Mouse (Mus musculus): ENCODE measurements around the gene Lap3.

Lap3 gene

GRCm38 (mm10) chr5:45493191-45494092 lies at the start of gene Lap3:
TSS of gene Lap3 (plus strand) at chr5:45493374.
- DNase-seq (ENCODE audit: low spot score): peak; percentile 100

- DNase-seq (ENCODE audit: low spot score): no peak
Measured at GRCm38 (mm10) chr5:45444130-45444832, 48.9 kb upstream of the Lap3 start.

GRCm38 (mm10) chr5:45448676-45449075 lies 44.5 kb upstream of the Lap3 start:
- no peak for DNase-seq (ENCODE audit: low spot score)

- DNase-seq (ENCODE audit: low spot score): no peak
Measured at GRCm38 (mm10) chr5:45449206-45449605, 44.0 kb upstream of the Lap3 start.

- DNase-seq (ENCODE audit: low spot score): peak; percentile 97
Measured at GRCm38 (mm10) chr5:45449831-45450716, 43.1 kb upstream of the Lap3 start, which contains the start of gene Qdpr. TSS of gene Qdpr (minus strand) at chr5:45450236.

GRCm38 (mm10) chr5:45453451-45453850 lies 39.7 kb upstream of the Lap3 start, which contains the start of gene Clrn2:
TSS of gene Clrn2 (plus strand) at chr5:45453751.
- no peak for DNase-seq (ENCODE audit: low spot score)

- no peak for DNase-seq (ENCODE audit: low spot score)
Measured at GRCm38 (mm10) chr5:45454456-45454855, 38.7 kb upstream of the Lap3 start.

- no peak for DNase-seq (ENCODE audit: low spot score)
Measured at GRCm38 (mm10) chr5:45472880-45473450, 20.2 kb upstream of the Lap3 start.

GRCm38 (mm10) chr5:45473521-45473920 lies 19.7 kb upstream of the Lap3 start:
- no peak for DNase-seq (ENCODE audit: low spot score)

GRCm38 (mm10) chr5:45474215-45474614 lies 19.0 kb upstream of the Lap3 start:
- peak; percentile 44 for DNase-seq (ENCODE audit: low spot score)

- no peak for DNase-seq (ENCODE audit: low spot score)
Measured at GRCm38 (mm10) chr5:45474758-45475157, 18.4 kb upstream of the Lap3 start.

- DNase-seq (ENCODE audit: low spot score): no peak
Measured at GRCm38 (mm10) chr5:45475771-45476170, 17.4 kb upstream of the Lap3 start.

GRCm38 (mm10) chr5:45476288-45476687 lies 16.9 kb upstream of the Lap3 start:
- no peak for DNase-seq (ENCODE audit: low spot score)

- DNase-seq (ENCODE audit: low spot score): no peak
Measured at GRCm38 (mm10) chr5:45477601-45478000, 15.6 kb upstream of the Lap3 start.

GRCm38 (mm10) chr5:45480066-45480465 lies 13.1 kb upstream of the Lap3 start:
- no peak for DNase-seq (ENCODE audit: low spot score)

GRCm38 (mm10) chr5:45481125-45481524 lies 12.0 kb upstream of the Lap3 start:
- no peak for DNase-seq (ENCODE audit: low spot score)

- no peak for DNase-seq (ENCODE audit: low spot score)
Measured at GRCm38 (mm10) chr5:45482607-45483006, 10.6 kb upstream of the Lap3 start.

- no peak for DNase-seq (ENCODE audit: low spot score)
Measured at GRCm38 (mm10) chr5:45483654-45484053, 9.5 kb upstream of the Lap3 start.

GRCm38 (mm10) chr5:45491776-45492175 lies 1.4 kb upstream of the Lap3 start:
- DNase-seq (ENCODE audit: low spot score): no peak

- DNase-seq (ENCODE audit: low spot score): no peak
Measured at GRCm38 (mm10) chr5:45494093-45494755, 1.1 kb downstream of the Lap3 start.

GRCm38 (mm10) chr5:45495429-45495975 lies 2.3 kb downstream of the Lap3 start:
- no peak for DNase-seq (ENCODE audit: low spot score)
